ENCODE assay signal across 7 mouse cellular contexts in the genomic region with DNA sequence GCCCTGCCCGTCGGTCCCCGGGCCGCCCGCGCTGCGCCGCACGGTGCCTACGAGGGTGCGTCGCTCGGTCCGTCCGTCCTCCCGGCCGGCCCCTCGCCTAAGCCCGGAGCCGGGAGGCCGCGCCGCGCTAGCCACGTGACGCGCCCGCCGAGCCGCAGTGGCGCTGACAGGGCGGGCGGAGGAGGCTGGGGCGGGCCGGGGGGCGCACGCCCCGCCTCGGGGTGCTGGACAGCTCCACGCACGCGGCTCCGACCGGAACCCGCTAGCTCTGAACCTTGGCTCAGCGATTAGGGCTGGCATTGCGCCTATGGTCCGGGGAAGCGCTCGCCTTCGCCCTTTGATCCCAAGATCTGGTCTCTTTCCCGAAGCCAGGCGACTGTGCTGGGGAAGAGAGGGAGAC. TPM values are rescaled to one million over a fixed set of nuclear protein-coding genes. Genes with fewer than 3 reads are reported as not detected.
A peak's percentile ranks its signal among the peaks of the same experiment; 100 is the strongest.
DNase-seq lines count a peak whose midpoint lies in the region; ATAC-seq and TF ChIP-seq lines count a peak whose summit lies in the region.

A gene (minus strand): TSS at position 274 of the 400 bp plus-strand sequence.

- no peaks in the 10 kb centered on the region; the same call in 1 of the 2 replicates for H3K27me3 ChIP-seq in embryonic facial prominence, embryonic 11.5 days (ENCODE audit: control insufficient read depth, insufficient read depth, low read length)
- H3K27me3 ChIP-seq in limb, embryonic 14.5 days (ENCODE audit: control insufficient read depth, insufficient read depth, low read length) = no peaks in the 10 kb centered on the region
- no peaks in the 10 kb centered on the region for H3K27me3 ChIP-seq in midbrain, postnatal 0 days (ENCODE audit: insufficient read depth, low read length)

- H3K27ac ChIP-seq in embryonic facial prominence, embryonic 11.5 days (replicated peaks; ENCODE audit: low read depth, low read length) = peak within 1 kb of the TSS; percentile 53
- H3K27ac ChIP-seq in limb, embryonic 14.5 days (replicated peaks; ENCODE audit: low read depth, low read length) = peak within 1 kb of the TSS; percentile 13; the same call in 1 of the 2 replicates
- peak within 1 kb of the TSS; percentile 90 for H3K27ac ChIP-seq in midbrain, postnatal 0 days (ENCODE audit: low read depth, low read length)

- TF ChIP-seq CTCF in brain, embryonic 14.5 days (IDR thresholded peaks at IDR 0.05; ENCODE audit: borderline replicate concordance, extremely low read depth, insufficient read depth, insufficient read length) = no peak
- TF ChIP-seq CTCF in midbrain, postnatal 0 days (IDR thresholded peaks at IDR 0.05) = no peak

- under 1% methylated on average over 52 of the region's 53 CpGs for WGBS in embryonic facial prominence, embryonic 11.5 days
- WGBS in limb, embryonic 14.5 days = 0% methylated on average over 17 of the region's 53 CpGs
- under 1% methylated on average over 52 of the region's 53 CpGs for WGBS in midbrain, postnatal 0 days

- peak; percentile 80 for ATAC-seq in embryonic facial prominence, embryonic 11.5 days (replicated peaks; ENCODE audit: insufficient number of reproducible peaks, low FRiP score, low TSS enrichment, low read depth)
- ATAC-seq in limb, embryonic 14.5 days (ENCODE audit: low FRiP score, low read depth) = peak; percentile 92
- ATAC-seq in midbrain, postnatal 0 days (ENCODE audit: low FRiP score) = peak; percentile 89

- peak within 1 kb of the TSS; percentile 60 for H3K4me3 ChIP-seq in embryonic facial prominence, embryonic 11.5 days (ENCODE audit: low read depth, low read length)
- peak within 1 kb of the TSS; percentile 60 for H3K4me3 ChIP-seq in limb, embryonic 14.5 days (replicated peaks; ENCODE audit: low read length)
- H3K4me3 ChIP-seq in midbrain, postnatal 0 days (ENCODE audit: low read depth, low read length) = peak within 1 kb of the TSS; percentile 87

- H3K4me2 ChIP-seq in embryonic facial prominence, embryonic 11.5 days (ENCODE audit: low read depth, low read length) = peak within 1 kb of the TSS; percentile 51
- peak within 1 kb of the TSS; percentile 74 for H3K4me2 ChIP-seq in limb, embryonic 14.5 days (replicated peaks; ENCODE audit: low read depth, low read length, severe bottlenecking)
- peak within 1 kb of the TSS; percentile 77 for H3K4me2 ChIP-seq in midbrain, postnatal 0 days (ENCODE audit: low read depth, low read length, poor library complexity, severe bottlenecking)

- H3K9me3 ChIP-seq in embryonic facial prominence, embryonic 11.5 days (replicated peaks; ENCODE audit: control insufficient read depth, low read length) = no peaks in the 10 kb centered on the region
- H3K9me3 ChIP-seq in limb, embryonic 14.5 days (ENCODE audit: control insufficient read depth, low read length) = no peaks in the 10 kb centered on the region
- no peaks in the 10 kb centered on the region for H3K9me3 ChIP-seq in midbrain, postnatal 0 days (ENCODE audit: low read length)

- peak; percentile 84 for DNase-seq in brain, embryonic 14.5 days (ENCODE audit: low read depth)
- peak; percentile 88 for DNase-seq in embryonic facial prominence, embryonic 11.5 days (ENCODE audit: low spot score)
- DNase-seq in heart, adult 8-10 months (ENCODE audit: low spot score) = peak; percentile 53
- peak; percentile 93 for DNase-seq in kidney, adult 9 months
- DNase-seq in limb, embryonic 14.5 days (ENCODE audit: low spot score) = peak; percentile 64
- peak; percentile 77 for DNase-seq in midbrain, postnatal 0 days (ENCODE audit: low spot score)
- peak; percentile 82 for DNase-seq in testis, postnatal 10 days (ENCODE audit: low spot score)

- H3K36me3 ChIP-seq in embryonic facial prominence, embryonic 11.5 days (replicated peaks; ENCODE audit: control insufficient read depth, insufficient read depth, low read depth, low read length) = no peaks in the 10 kb centered on the region; the same call in 1 of the 2 replicates
- H3K36me3 ChIP-seq in limb, embryonic 14.5 days (ENCODE audit: control insufficient read depth, insufficient read depth, low read length) = peaks cover 8% of the 10 kb centered on the region; the same call in 1 of the 2 replicates
- H3K36me3 ChIP-seq in midbrain, postnatal 0 days (ENCODE audit: insufficient read depth, low read length) = peaks cover 14% of the 10 kb centered on the region; the same call in 1 of the 2 replicates

- H3K4me1 ChIP-seq in embryonic facial prominence, embryonic 11.5 days (ENCODE audit: control insufficient read depth, insufficient read depth, low read length) = peaks cover 5% of the 10 kb centered on the region; the same call in 1 of the 2 replicates
- peaks cover 3% of the 10 kb centered on the region; the same call in 1 of the 2 replicates for H3K4me1 ChIP-seq in limb, embryonic 14.5 days (ENCODE audit: control insufficient read depth, insufficient read depth, low read length)
- peaks cover 8% of the 10 kb centered on the region; the same call in 1 of the 2 replicates for H3K4me1 ChIP-seq in midbrain, postnatal 0 days (ENCODE audit: insufficient read depth, low read length)

- peak; percentile 79; the same call in 1 of the 2 replicates for TF ChIP-seq POLR2A in brain, embryonic 14.5 days (IDR thresholded peaks at IDR 0.05; ENCODE audit: borderline replicate concordance, extremely low read depth, insufficient read depth, insufficient read length, poor library complexity, severe bottlenecking)
- 0 out of 2 replicates have a peak, but pooled peaks have one; percentile 40 for TF ChIP-seq POLR2A in limb, embryonic 14.5 days (IDR thresholded peaks at IDR 0.05; ENCODE audit: borderline replicate concordance, extremely low read depth, insufficient read depth, insufficient read length)

- peak within 1 kb of the TSS; percentile 84 for H3K9ac ChIP-seq in embryonic facial prominence, embryonic 11.5 days (replicated peaks; ENCODE audit: low read length)
- H3K9ac ChIP-seq in limb, embryonic 14.5 days (ENCODE audit: low read depth, low read length, severe bottlenecking) = peak within 1 kb of the TSS; percentile 74
- peak within 1 kb of the TSS; percentile 97 for H3K9ac ChIP-seq in midbrain, postnatal 0 days (replicated peaks; ENCODE audit: low read length, poor library complexity, severe bottlenecking)

RNA-seq across cellular contexts. Expression of the gene that starts here (rescaled TPM):
- polyA plus RNA-seq in brain, embryonic 14.5 days (2012; rRNA removed) = 94.2 and 106 TPM in 2 replicates
- 8.8 and 9.0 TPM in 2 replicates for polyA plus RNA-seq in embryonic facial prominence, embryonic 11.5 days (2014; fragmentation: Nextera tagmentation; extraction: Ambion mirVana)
- 10 to 100 TPM in 1 of 4 experiments, 1 to 10 TPM in 3; 7.3 to 10.4 (median 9.1) TPM for total RNA-seq in heart, adult 8-10 months (2022)
- polyA plus RNA-seq in limb, embryonic 14.5 days (2012; rRNA removed) = 31.7 and 43.3 TPM in 2 replicates
- polyA plus RNA-seq in limb, embryonic 14.5 days (2014; fragmentation: Nextera tagmentation; extraction: Ambion mirVana) = 11.7 and 12.7 TPM in 2 replicates
- 136 and 159 TPM in 2 replicates for total RNA-seq in midbrain, postnatal 0 days (2014; rRNA removed)
- 21.7 and 23.7 TPM in 2 replicates for polyA plus RNA-seq in midbrain, postnatal 0 days (2015; fragmentation: Nextera tagmentation; extraction: Ambion mirVana)

Comparison
In these comparisons a context has a peak if more than half of its experiments do, and no peak if none do; other contexts are left out.
1. Peak in every context shown above with its lines: DNase-seq, ATAC-seq, H3K4me3 ChIP-seq and H3K27ac ChIP-seq.
2. RNA of the gene that starts here (total RNA-seq): 136 to 159 TPM in midbrain, postnatal 0 days; 7.3 to 10.4 TPM in heart, adult 8-10 months; every median in the first group is over 10 times any median in the second.
3. H3K27ac ChIP-seq: peak in every context shown above with its lines; median percentile 90 in midbrain, postnatal 0 days; 53 in embryonic facial prominence, embryonic 11.5 days; 13 in limb, embryonic 14.5 days.